Mouse (Mus musculus) embryonic facial prominence, embryonic 13.5 days (tissue): ENCODE data around the gene Clps. TPM values are rescaled to one million over a fixed set of nuclear protein-coding genes. Genes with fewer than 3 reads are reported as not detected.

Source experiments
- ATAC-seq: fragments of 200-750 bp; cut with Nextera tagmentation; 2 replicates; pipeline ENCODE4 v1.8.0; 2017; ENCODE audit warnings: low read depth; ENCODE audit not compliant: insufficient number of reproducible peaks, insufficient read depth, low FRiP score, low TSS enrichment
- H3K27ac ChIP-seq: fragments of 300-500 bp; sonication (generic); 2 replicates; pipeline ENCODE4 v1.5.1; 2015; ENCODE audit warnings: moderate library complexity, mild to moderate bottlenecking, inconsistent platforms
- H3K27me3 ChIP-seq: fragments of 300-500 bp; sonication (generic); 2 replicates; pipeline ENCODE4 v1.6.1; 2015; ENCODE audit warnings: mild to moderate bottlenecking, inconsistent platforms
- H3K36me3 ChIP-seq: fragments of 300-500 bp; sonication (generic); 2 replicates; pipeline ENCODE4 v1.6.1; 2015; ENCODE audit warnings: mild to moderate bottlenecking, inconsistent platforms
- H3K4me1 ChIP-seq: fragments of 300-500 bp; sonication (generic); 2 replicates; pipeline ENCODE4 v1.6.1; 2015; ENCODE audit warnings: inconsistent platforms
- H3K4me2 ChIP-seq: fragments of 300-500 bp; sonication (generic); 2 replicates; pipeline ENCODE4 v1.6.1; 2015; ENCODE audit warnings: moderate library complexity, mild to moderate bottlenecking, inconsistent platforms
- H3K4me3 ChIP-seq: fragments of 300-500 bp; sonication (generic); 2 replicates; pipeline ENCODE4 v1.5.1; 2015; ENCODE audit warnings: mild to moderate bottlenecking, inconsistent platforms
- H3K9ac ChIP-seq: fragments of 300-500 bp; sonication (generic); 2 replicates; pipeline ENCODE4 v1.6.1; 2015; ENCODE audit warnings: mild to moderate bottlenecking, inconsistent platforms
- H3K9me3 ChIP-seq: fragments of 300-500 bp; sonication (generic); 2 replicates; pipeline ENCODE4 v1.6.1; 2016; ENCODE audit warnings: inconsistent platforms
- WGBS: fragments of 180-500 bp; shearing (Covaris S2); methylation state at CpG from one replicate; pipeline ENCODE4 v1.1.7; 2015; ENCODE audit warnings: mixed read lengths; 5-methylcytosine and 5-hydroxymethylcytosine counted together
- polyA plus RNA-seq: library from polyadenylated mRNA; unstranded; fragments of >200 nt; fragmentation: Nextera tagmentation; extraction: Ambion mirVana; gene quantifications from 2 replicates; pipeline ENCODE4 v1.2.1, GENCODE M21; 2015

The Clps gene
- polyA plus RNA-seq, 1 experiment from 2014 or later, result not detected

- Histone ChIP-seq H3K4me1 (peaks cover 37% of the 10 kb centered on the region), H3K27me3 (peaks cover 12% of the 10 kb centered on the region; the same call in 1 of the 2 replicates), H3K27ac (peak within 1 kb of the TSS; percentile 86), H3K4me2 (peak within 1 kb of the TSS; percentile 91), H3K4me3 (peak within 1 kb of the TSS; percentile 50), H3K9ac (peak within 1 kb of the TSS; percentile 62), H3K36me3 (no peaks in the 10 kb centered on the region), H3K9me3 (no peaks in the 10 kb centered on the region)
- WGBS, result under 1% methylated on average over 16 of the region's 16 CpGs
- 0 out of 2 replicates have a peak, but pooled peaks have one; percentile 12 for ATAC-seq
Measured at GRCm38 (mm10) chr17:28517441-28517955, 43.1 kb downstream of the Clps start, which contains the start of gene Fkbp5. Fkbp5 (minus strand) TSS chr17:28517527.

- Histone ChIP-seq H3K9me3 (no peaks in the 10 kb centered on the region), H3K9ac (peak overlapping the region; percentile 62; the same call in 1 of the 2 replicates), H3K4me1 (peaks cover 33% of the 10 kb centered on the region), H3K27ac (no peak overlapping the region), H3K27me3 (peaks cover 12% of the 10 kb centered on the region; the same call in 1 of the 2 replicates), H3K4me3 (no peak overlapping the region; the same call in 1 of the 2 replicates), H3K4me2 (peak overlapping the region; percentile 91), H3K36me3 (no peaks in the 10 kb centered on the region)
- WGBS, result 67% methylated on average over 4 of the region's 4 CpGs
- ATAC-seq, result no peak
Measured at GRCm38 (mm10) chr17:28516881-28517280, 43.7 kb downstream of the Clps start.

GRCm38 (mm10) chr17:28515431-28516341 is 44.9 kb downstream of the Clps start:
- H3K36me3 ChIP-seq, result no peaks in the 10 kb centered on the region
- WGBS, result 58% methylated on average over 10 of the region's 10 CpGs
- no peak for ATAC-seq
- H3K4me2 ChIP-seq, result no peak overlapping the region
- no peaks in the 10 kb centered on the region for H3K9me3 ChIP-seq
- H3K27me3 ChIP-seq, result peaks cover 6% of the 10 kb centered on the region; the same call in 1 of the 2 replicates
- peaks cover 37% of the 10 kb centered on the region for H3K4me1 ChIP-seq
- no peak overlapping the region for H3K4me3 ChIP-seq
- no peak overlapping the region for H3K27ac ChIP-seq
- H3K9ac ChIP-seq, result no peak overlapping the region

GRCm38 (mm10) chr17:28514555-28514954 is 46.0 kb downstream of the Clps start:
- no peak overlapping the region for H3K9ac ChIP-seq
- no peak overlapping the region for H3K27ac ChIP-seq
- ATAC-seq, result no peak
- H3K36me3 ChIP-seq, result no peaks in the 10 kb centered on the region
- H3K4me3 ChIP-seq, result no peak overlapping the region
- no peaks in the 10 kb centered on the region for H3K9me3 ChIP-seq
- 82% methylated on average over 5 of the region's 5 CpGs for WGBS
- no peak overlapping the region for H3K4me2 ChIP-seq
- H3K4me1 ChIP-seq, result peaks cover 44% of the 10 kb centered on the region
- peaks cover 4% of the 10 kb centered on the region; the same call in 1 of the 2 replicates for H3K27me3 ChIP-seq

- no peak overlapping the region for H3K4me3 ChIP-seq
- no peak overlapping the region for H3K4me2 ChIP-seq
- 62% methylated on average over 7 of the region's 7 CpGs for WGBS
- H3K4me1 ChIP-seq, result peaks cover 43% of the 10 kb centered on the region
- H3K27ac ChIP-seq, result no peak overlapping the region
- H3K36me3 ChIP-seq, result no peaks in the 10 kb centered on the region
- H3K9ac ChIP-seq, result no peak overlapping the region
- H3K9me3 ChIP-seq, result no peaks in the 10 kb centered on the region
- ATAC-seq, result no peak
- peaks cover 4% of the 10 kb centered on the region; the same call in 1 of the 2 replicates for H3K27me3 ChIP-seq
Measured at GRCm38 (mm10) chr17:28513844-28514243, 46.7 kb downstream of the Clps start.

- no peak overlapping the region for H3K4me3 ChIP-seq
- no peak overlapping the region for H3K27ac ChIP-seq
- ATAC-seq, result no peak
- H3K36me3 ChIP-seq, result no peaks in the 10 kb centered on the region
- peaks cover 4% of the 10 kb centered on the region; the same call in 1 of the 2 replicates for H3K27me3 ChIP-seq
- H3K4me2 ChIP-seq, result no peak overlapping the region
- WGBS, result 67% methylated on average over 1 of the region's 1 CpGs
- no peaks in the 10 kb centered on the region for H3K9me3 ChIP-seq
- no peak overlapping the region for H3K9ac ChIP-seq
- peaks cover 38% of the 10 kb centered on the region for H3K4me1 ChIP-seq
Measured at GRCm38 (mm10) chr17:28513337-28513736, 47.2 kb downstream of the Clps start.

- Histone ChIP-seq H3K9ac (0 out of 2 replicates have a peak overlapping the region, but pooled peaks have one; percentile 32), H3K4me1 (peaks cover 34% of the 10 kb centered on the region), H3K4me3 (no peak overlapping the region), H3K36me3 (no peaks in the 10 kb centered on the region), H3K27me3 (peaks cover 4% of the 10 kb centered on the region; the same call in 1 of the 2 replicates), H3K27ac (no peak overlapping the region), H3K9me3 (no peaks in the 10 kb centered on the region), H3K4me2 (no peak overlapping the region)
- 38% methylated on average over 6 of the region's 6 CpGs for WGBS
- no peak for ATAC-seq
Measured at GRCm38 (mm10) chr17:28512696-28513095, 47.9 kb downstream of the Clps start.

- Histone ChIP-seq H3K9me3 (no peaks in the 10 kb centered on the region), H3K4me1 (peaks cover 34% of the 10 kb centered on the region), H3K36me3 (no peaks in the 10 kb centered on the region), H3K4me2 (peak overlapping the region; percentile 58; the same call in 1 of the 2 replicates), H3K4me3 (no peak overlapping the region), H3K27me3 (peaks cover 4% of the 10 kb centered on the region; the same call in 1 of the 2 replicates), H3K9ac (0 out of 2 replicates have a peak overlapping the region, but pooled peaks have one; percentile 32), H3K27ac (no peak overlapping the region)
- ATAC-seq, result no peak
- WGBS, result 28% methylated on average over 9 of the region's 9 CpGs
Measured at GRCm38 (mm10) chr17:28511616-28512541, 48.7 kb downstream of the Clps start.

- no peaks in the 10 kb centered on the region for H3K9me3 ChIP-seq
- H3K27ac ChIP-seq, result peak overlapping the region; percentile 69
- peaks cover under 1% of the 10 kb centered on the region; the same call in 1 of the 2 replicates for H3K27me3 ChIP-seq
- ATAC-seq, result 0 out of 2 replicates have a peak, but pooled peaks have one; percentile 8
- H3K4me2 ChIP-seq, result peak overlapping the region; percentile 58
- peaks cover 33% of the 10 kb centered on the region for H3K4me1 ChIP-seq
- no peaks in the 10 kb centered on the region for H3K36me3 ChIP-seq
- 7% methylated on average over 28 of the region's 28 CpGs for WGBS
- peak overlapping the region; percentile 61 for H3K9ac ChIP-seq
- H3K4me3 ChIP-seq, result peak overlapping the region; percentile 24
Measured at GRCm38 (mm10) chr17:28510445-28511342, 49.9 kb downstream of the Clps start.
